Mouse (Mus musculus): ENCODE measurements around the gene Auts2. TPM values are rescaled to one million over a fixed set of nuclear protein-coding genes. Genes with fewer than 3 reads are reported as not detected.

Gene Auts2
- polyA plus RNA-seq, 1 experiment from 2014 or later = 17.9 TPM

- Histone ChIP-seq H3K4me1 (ENCODE audit: insufficient read depth, low read length) (peaks cover 5% of the 10 kb centered on the region; the same call in 1 of the 2 replicates), H3K27me3 (ENCODE audit: insufficient read depth, low read length) (0 out of 2 replicates have a peak, but pooled peaks cover 3% of the 10 kb centered on the region), H3K4me3 (ENCODE audit: low read length) (no peak overlapping the region), H3K9me3 (ENCODE audit: low read length) (no peaks in the 10 kb centered on the region), H3K27ac (ENCODE audit: low read length) (no peak overlapping the region), H3K36me3 (ENCODE audit: insufficient read depth, low read length) (no peaks in the 10 kb centered on the region), H3K4me2 (replicated peaks; ENCODE audit: low read depth, low read length) (no peak overlapping the region), H3K9ac (replicated peaks; ENCODE audit: low read length) (no peak overlapping the region)
- 0 out of 2 replicates have a peak, but pooled peaks have one; percentile 21 for ATAC-seq (ENCODE audit: low FRiP score, low TSS enrichment)
- 65% methylated on average over 11 of the region's 11 CpGs for WGBS
Measured at GRCm38 (mm10) chr5:131575733-131576265, 967.3 kb downstream of the Auts2 start.

GRCm38 (mm10) chr5:131575086-131575514 lies 968.0 kb downstream of the Auts2 start:
- H3K36me3 ChIP-seq (ENCODE audit: insufficient read depth, low read length) = no peaks in the 10 kb centered on the region
- no peak overlapping the region for H3K4me3 ChIP-seq (ENCODE audit: low read length)
- 0 out of 2 replicates have a peak, but pooled peaks cover 3% of the 10 kb centered on the region for H3K27me3 ChIP-seq (ENCODE audit: insufficient read depth, low read length)
- WGBS = 37% methylated on average over 5 of the region's 5 CpGs
- no peaks in the 10 kb centered on the region for H3K9me3 ChIP-seq (ENCODE audit: low read length)
- no peak overlapping the region for H3K9ac ChIP-seq (replicated peaks; ENCODE audit: low read length)
- H3K4me2 ChIP-seq (replicated peaks; ENCODE audit: low read depth, low read length) = no peak overlapping the region
- H3K4me1 ChIP-seq (ENCODE audit: insufficient read depth, low read length) = peaks cover 4% of the 10 kb centered on the region; the same call in 1 of the 2 replicates
- no peak overlapping the region for H3K27ac ChIP-seq (ENCODE audit: low read length)
- no peak for ATAC-seq (ENCODE audit: low FRiP score, low TSS enrichment)

GRCm38 (mm10) chr5:131574469-131575085 lies 968.6 kb downstream of the Auts2 start:
- H3K36me3 ChIP-seq (ENCODE audit: insufficient read depth, low read length) = no peaks in the 10 kb centered on the region
- H3K4me2 ChIP-seq (replicated peaks; ENCODE audit: low read depth, low read length) = no peak overlapping the region
- H3K4me1 ChIP-seq (ENCODE audit: insufficient read depth, low read length) = peaks cover 4% of the 10 kb centered on the region; the same call in 1 of the 2 replicates
- H3K9ac ChIP-seq (replicated peaks; ENCODE audit: low read length) = no peak overlapping the region
- whole genome bisulfite sequencing = 59% methylated on average over 16 of the region's 16 CpGs
- no peak for ATAC-seq (ENCODE audit: low FRiP score, low TSS enrichment)
- no peaks in the 10 kb centered on the region for H3K27me3 ChIP-seq (ENCODE audit: insufficient read depth, low read length)
- H3K9me3 ChIP-seq (ENCODE audit: low read length) = no peaks in the 10 kb centered on the region
- H3K4me3 ChIP-seq (ENCODE audit: low read length) = no peak overlapping the region
- H3K27ac ChIP-seq (ENCODE audit: low read length) = no peak overlapping the region

- Histone ChIP-seq H3K27ac (ENCODE audit: low read length) (no peak overlapping the region), H3K4me1 (ENCODE audit: insufficient read depth, low read length) (peaks cover 4% of the 10 kb centered on the region; the same call in 1 of the 2 replicates), H3K4me2 (replicated peaks; ENCODE audit: low read depth, low read length) (no peak overlapping the region), H3K9me3 (ENCODE audit: low read length) (no peaks in the 10 kb centered on the region), H3K27me3 (ENCODE audit: insufficient read depth, low read length) (no peaks in the 10 kb centered on the region), H3K4me3 (ENCODE audit: low read length) (no peak overlapping the region), H3K36me3 (ENCODE audit: insufficient read depth, low read length) (no peaks in the 10 kb centered on the region), H3K9ac (replicated peaks; ENCODE audit: low read length) (no peak overlapping the region)
- no peak; the same call in 1 of the 2 replicates for ATAC-seq (ENCODE audit: low FRiP score, low TSS enrichment)
- WGBS = 75% methylated on average over 18 of the region's 18 CpGs
Measured at GRCm38 (mm10) chr5:131573296-131574177, 969.6 kb downstream of the Auts2 start.

GRCm38 (mm10) chr5:131566032-131566431 lies 977.1 kb downstream of the Auts2 start:
- Histone ChIP-seq H3K9ac (replicated peaks; ENCODE audit: low read length) (no peak overlapping the region), H3K27ac (ENCODE audit: low read length) (no peak overlapping the region), H3K4me2 (replicated peaks; ENCODE audit: low read depth, low read length) (no peak overlapping the region), H3K36me3 (ENCODE audit: insufficient read depth, low read length) (no peaks in the 10 kb centered on the region), H3K4me1 (ENCODE audit: insufficient read depth, low read length) (no peaks in the 10 kb centered on the region), H3K27me3 (ENCODE audit: insufficient read depth, low read length) (no peaks in the 10 kb centered on the region), H3K4me3 (ENCODE audit: low read length) (no peak overlapping the region), H3K9me3 (ENCODE audit: low read length) (no peaks in the 10 kb centered on the region)
- 47% methylated on average over 6 of the region's 6 CpGs for WGBS
- ATAC-seq (ENCODE audit: low FRiP score, low TSS enrichment) = no peak

- Histone ChIP-seq H3K27ac (ENCODE audit: low read length) (peak overlapping the region; percentile 36; the same call in 1 of the 2 replicates), H3K27me3 (ENCODE audit: insufficient read depth, low read length) (no peaks in the 10 kb centered on the region), H3K9ac (replicated peaks; ENCODE audit: low read length) (no peak overlapping the region), H3K9me3 (ENCODE audit: low read length) (no peaks in the 10 kb centered on the region), H3K4me2 (replicated peaks; ENCODE audit: low read depth, low read length) (no peak overlapping the region), H3K4me1 (ENCODE audit: insufficient read depth, low read length) (no peaks in the 10 kb centered on the region), H3K36me3 (ENCODE audit: insufficient read depth, low read length) (no peaks in the 10 kb centered on the region), H3K4me3 (ENCODE audit: low read length) (no peak overlapping the region)
- WGBS = 80% methylated on average over 5 of the region's 5 CpGs
- no peak for ATAC-seq (ENCODE audit: low FRiP score, low TSS enrichment)
Measured at GRCm38 (mm10) chr5:131563630-131564252, 979.4 kb downstream of the Auts2 start.

GRCm38 (mm10) chr5:131560773-131561560 lies 982.2 kb downstream of the Auts2 start:
- H3K27ac ChIP-seq (ENCODE audit: low read length) = no peak overlapping the region

GRCm38 (mm10) chr5:131558403-131559174 lies 984.6 kb downstream of the Auts2 start:
- Histone ChIP-seq H3K4me3 (ENCODE audit: low read length) (no peak overlapping the region), H3K27me3 (ENCODE audit: insufficient read depth, low read length) (no peaks in the 10 kb centered on the region), H3K4me1 (ENCODE audit: insufficient read depth, low read length) (peaks cover 11% of the 10 kb centered on the region; the same call in 1 of the 2 replicates), H3K4me2 (replicated peaks; ENCODE audit: low read depth, low read length) (no peak overlapping the region), H3K27ac (ENCODE audit: low read length) (no peak overlapping the region), H3K9me3 (ENCODE audit: low read length) (no peaks in the 10 kb centered on the region), H3K9ac (replicated peaks; ENCODE audit: low read length) (no peak overlapping the region), H3K36me3 (ENCODE audit: insufficient read depth, low read length) (no peaks in the 10 kb centered on the region)
- WGBS = 52% methylated on average over 8 of the region's 8 CpGs
- ATAC-seq (ENCODE audit: low FRiP score, low TSS enrichment) = no peak

More at GRCm38 (mm10) chr5:131560773-131561560, 982.2 kb downstream of the Auts2 start:
- WGBS = 83% methylated on average over 5 of the region's 5 CpGs
- ATAC-seq (ENCODE audit: low FRiP score, low TSS enrichment) = no peak
- H3K36me3 ChIP-seq (ENCODE audit: insufficient read depth, low read length) = no peaks in the 10 kb centered on the region
- H3K4me1 ChIP-seq (ENCODE audit: insufficient read depth, low read length) = peaks cover 11% of the 10 kb centered on the region; the same call in 1 of the 2 replicates
- no peak overlapping the region for H3K4me2 ChIP-seq (replicated peaks; ENCODE audit: low read depth, low read length)
- no peak overlapping the region for H3K9ac ChIP-seq (replicated peaks; ENCODE audit: low read length)
- H3K4me3 ChIP-seq (ENCODE audit: low read length) = no peak overlapping the region
- no peaks in the 10 kb centered on the region for H3K27me3 ChIP-seq (ENCODE audit: insufficient read depth, low read length)
- no peaks in the 10 kb centered on the region for H3K9me3 ChIP-seq (ENCODE audit: low read length)

Measured in kidney, embryonic 16.5 days (tissue).